Mouse (Mus musculus): ENCODE measurements around the gene Ncam1.

GRCm38 (mm10) chr9:49733726-49734125 lies 65.0 kb downstream of the Ncam1 start:
- no peak for TF ChIP-seq POLR2A (IDR thresholded peaks at IDR 0.05; ENCODE audit: insufficient read depth, low read depth, low read length)
- TF ChIP-seq CTCF (IDR thresholded peaks at IDR 0.05; ENCODE audit: insufficient read depth, low read depth, low read length) = no peak

All from olfactory bulb, adult 2 months (tissue).